16 mouse cellular contexts compared by ENCODE assay signal in genomic region chr7:78668916-78669315, GRCm38 (mm10).
"Had no signal": no experiment of that assay in that cellular context is flagged by ENCODE, and none has a peak within 500 bp of the region (broad histone marks: within the 10 kb centered on the region; RNA-seq: fewer than 3 reads in every experiment).

No protein-coding gene starts in this region.

- H3K27ac ChIP-seq: intestine, embryonic 15.5 days; limb, embryonic 12.5 days; liver, embryonic 14.5 days; midbrain, embryonic 13.5 days; neural tube, embryonic 15.5 days; stomach, embryonic 15.5 days had no signal

- H3K4me1 ChIP-seq: intestine, embryonic 15.5 days; limb, embryonic 12.5 days; midbrain, embryonic 13.5 days; neural tube, embryonic 15.5 days; stomach, embryonic 15.5 days had no signal

- H3K9me3 ChIP-seq: intestine, embryonic 15.5 days; limb, embryonic 12.5 days; midbrain, embryonic 13.5 days; neural tube, embryonic 15.5 days; stomach, embryonic 15.5 days had no signal

- H3K4me3 ChIP-seq: intestine, embryonic 15.5 days; limb, embryonic 12.5 days; midbrain, embryonic 13.5 days; neural tube, embryonic 15.5 days; stomach, embryonic 15.5 days had no signal

- ATAC-seq: intestine, embryonic 15.5 days; lung, postnatal 0 days; midbrain, embryonic 13.5 days had no signal

- DNase-seq: kidney, adult 18-20 months; kidney, postnatal 10 days; kidney, postnatal 4 days; liver; lung, adult 2 months; lung, postnatal 36 days; retina, postnatal 1 day; right cerebral cortex, postnatal 4 days; spleen, adult 18-20 months had no signal

- H3K36me3 ChIP-seq: intestine, embryonic 15.5 days; limb, embryonic 12.5 days; midbrain, embryonic 13.5 days; neural tube, embryonic 15.5 days; stomach, embryonic 15.5 days had no signal

- H3K27me3 ChIP-seq: intestine, embryonic 15.5 days; limb, embryonic 12.5 days; midbrain, embryonic 13.5 days; neural tube, embryonic 15.5 days; stomach, embryonic 15.5 days had no signal

- H3K4me2 ChIP-seq: intestine, embryonic 15.5 days; limb, embryonic 12.5 days; midbrain, embryonic 13.5 days; neural tube, embryonic 15.5 days; stomach, embryonic 15.5 days had no signal

- H3K9ac ChIP-seq: intestine, embryonic 15.5 days; limb, embryonic 12.5 days; liver, embryonic 14.5 days; midbrain, embryonic 13.5 days; neural tube, embryonic 15.5 days; stomach, embryonic 15.5 days had no signal
